Mouse (Mus musculus) lung, adult 2 months (tissue): ENCODE data around the gene Csnk1d.

Experiments used
- CTCF ChIP-seq: fragments of 200-500 bp; IDR thresholded peaks from 2 replicates; pipeline ENCODE4 v1.5.1; 2011; ENCODE audit warnings: mild to moderate bottlenecking, low read length, control low read depth; ENCODE audit not compliant: insufficient read depth
- POLR2A ChIP-seq: fragments of 200-500 bp; IDR thresholded peaks from 2 replicates; pipeline ENCODE4 v1.6.1; 2011; ENCODE audit warnings: low read depth, mild to moderate bottlenecking, control low read depth, low read length, borderline replicate concordance; ENCODE audit errors: extremely low read depth

DNA sequence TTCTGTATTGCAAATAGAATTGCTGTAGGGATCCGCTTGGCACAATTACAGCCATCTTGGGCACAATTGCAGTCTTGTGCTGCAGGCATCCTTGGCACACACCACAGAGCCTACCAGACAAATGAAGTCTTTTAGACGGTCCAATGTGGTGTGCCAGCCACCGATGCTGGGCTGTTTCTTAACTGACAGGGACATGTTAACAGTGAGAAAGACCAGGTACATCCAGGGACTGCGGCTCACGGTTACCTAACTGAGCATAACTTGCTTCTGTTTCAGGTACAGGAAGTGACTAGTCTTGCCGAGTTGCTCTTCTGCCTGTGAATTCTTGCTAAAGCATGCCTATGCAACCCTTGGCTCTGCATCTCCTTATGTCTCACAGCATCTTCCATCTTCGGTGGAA, 22.5 kb upstream of the Csnk1d start:
- no peak for TF ChIP-seq POLR2A
- TF ChIP-seq CTCF: no peak
